Mouse (Mus musculus) splenic B cell, adult 2 months (primary cell): ENCODE results near the gene 4921539E11Rik.
A peak's percentile ranks its signal among the peaks of the same experiment; 100 is the strongest.

ENCODE experiments used
- DNase-seq: peaks from one replicate; pipeline ENCODE4 v3.0.0-alpha.2; 2011; ENCODE audit warnings: low read depth, low spot score
- H3K27me3 ChIP-seq: 2 replicates; pipeline ENCODE4 v1.6.1; 2012; ENCODE audit warnings: mild to moderate bottlenecking, low read length, moderate library complexity, mixed read lengths; ENCODE audit not compliant: control insufficient read depth, poor library complexity, insufficient read depth, severe bottlenecking
- H3K36me3 ChIP-seq: 2 replicates; pipeline ENCODE4 v1.6.1; 2012; ENCODE audit warnings: mild to moderate bottlenecking, low read length, moderate library complexity, mixed read lengths; ENCODE audit not compliant: control insufficient read depth, poor library complexity, insufficient read depth, severe bottlenecking

4921539E11Rik gene

GRCm38 (mm10) chr4:103290763-103291162 lies at the start of gene 4921539E11Rik:
Gene 4921539E11Rik, minus strand, starts transcription at chr4:103290863.
- no peaks in the 10 kb centered on the region for H3K27me3 ChIP-seq
- no peak for DNase-seq
- no peaks in the 10 kb centered on the region for H3K36me3 ChIP-seq

GRCm38 (mm10) chr4:103335134-103335533 lies 44.5 kb upstream of the 4921539E11Rik start:
- no peaks in the 10 kb centered on the region for H3K27me3 ChIP-seq
- no peak for DNase-seq
- H3K36me3 ChIP-seq, result peaks cover 6% of the 10 kb centered on the region

GRCm38 (mm10) chr4:103329348-103329747 lies 38.7 kb upstream of the 4921539E11Rik start:
- no peaks in the 10 kb centered on the region for H3K27me3 ChIP-seq
- H3K36me3 ChIP-seq, result peaks cover 10% of the 10 kb centered on the region

GRCm38 (mm10) chr4:103326994-103327393 lies 36.3 kb upstream of the 4921539E11Rik start:
- H3K27me3 ChIP-seq, result no peaks in the 10 kb centered on the region
- no peak for DNase-seq

More at GRCm38 (mm10) chr4:103329348-103329747, 38.7 kb upstream of the 4921539E11Rik start:
- DNase-seq, result no peak

GRCm38 (mm10) chr4:103324688-103325451 lies 34.2 kb upstream of the 4921539E11Rik start:
- DNase-seq, result no peak
- H3K27me3 ChIP-seq, result no peaks in the 10 kb centered on the region
- H3K36me3 ChIP-seq, result peaks cover 8% of the 10 kb centered on the region; the same call in 1 of the 2 replicates

More at GRCm38 (mm10) chr4:103326994-103327393, 36.3 kb upstream of the 4921539E11Rik start:
- H3K36me3 ChIP-seq, result peaks cover 10% of the 10 kb centered on the region

- peaks cover 3% of the 10 kb centered on the region; the same call in 1 of the 2 replicates for H3K36me3 ChIP-seq
- no peaks in the 10 kb centered on the region for H3K27me3 ChIP-seq
Observed at GRCm38 (mm10) chr4:103321461-103321860, 30.8 kb upstream of the 4921539E11Rik start.

GRCm38 (mm10) chr4:103315861-103316260 lies 25.2 kb upstream of the 4921539E11Rik start:
- Histone ChIP-seq H3K36me3 (no peaks in the 10 kb centered on the region), H3K27me3 (no peaks in the 10 kb centered on the region)
- DNase-seq, result no peak

More at GRCm38 (mm10) chr4:103321461-103321860, 30.8 kb upstream of the 4921539E11Rik start:
- peak; percentile 11 for DNase-seq

GRCm38 (mm10) chr4:103314526-103314910 lies 23.9 kb upstream of the 4921539E11Rik start:
- Histone ChIP-seq H3K36me3 (no peaks in the 10 kb centered on the region), H3K27me3 (no peaks in the 10 kb centered on the region)
- no peak for DNase-seq

GRCm38 (mm10) chr4:103313587-103314525 lies 23.2 kb upstream of the 4921539E11Rik start, which contains the start of gene Oma1:
Gene Oma1, plus strand, starts transcription at chr4:103313812.
- Histone ChIP-seq H3K27me3 (no peaks in the 10 kb centered on the region), H3K36me3 (no peaks in the 10 kb centered on the region)
- DNase-seq, result peak; percentile 97

- Histone ChIP-seq H3K27me3 (no peaks in the 10 kb centered on the region), H3K36me3 (no peaks in the 10 kb centered on the region)
- DNase-seq, result no peak
Observed at GRCm38 (mm10) chr4:103303851-103304250, 13.2 kb upstream of the 4921539E11Rik start.

- Histone ChIP-seq H3K27me3 (no peaks in the 10 kb centered on the region), H3K36me3 (no peaks in the 10 kb centered on the region)
- no peak for DNase-seq
Observed at GRCm38 (mm10) chr4:103299342-103299741, 8.7 kb upstream of the 4921539E11Rik start.

GRCm38 (mm10) chr4:103288342-103288741 lies 2.3 kb downstream of the 4921539E11Rik start:
- no peak for DNase-seq
- H3K36me3 ChIP-seq, result no peaks in the 10 kb centered on the region
- H3K27me3 ChIP-seq, result no peaks in the 10 kb centered on the region

- no peaks in the 10 kb centered on the region for H3K36me3 ChIP-seq
Observed at GRCm38 (mm10) chr4:103273021-103273420, 17.6 kb downstream of the 4921539E11Rik start.

GRCm38 (mm10) chr4:103269336-103269735 lies 21.3 kb downstream of the 4921539E11Rik start:
- Histone ChIP-seq H3K27me3 (no peaks in the 10 kb centered on the region), H3K36me3 (no peaks in the 10 kb centered on the region)
- no peak for DNase-seq

More at GRCm38 (mm10) chr4:103273021-103273420, 17.6 kb downstream of the 4921539E11Rik start:
- no peak for DNase-seq
- no peaks in the 10 kb centered on the region for H3K27me3 ChIP-seq
